Mouse (Mus musculus) CH12.LX (cell line): ENCODE data around the gene Mrpl58. TPM values are rescaled to one million over a fixed set of nuclear protein-coding genes. Genes with fewer than 3 reads are reported as not detected.

Experiments used
- DNase-seq: peaks from one replicate; pipeline ENCODE4 v3.0.0-alpha.2; 2013; ENCODE audit errors: extremely low read depth
- H3K27ac ChIP-seq: 2 replicates; pipeline ENCODE4 v1.5.1; 2012; ENCODE audit warnings: low read depth, mild to moderate bottlenecking, control low read depth, moderate library complexity; ENCODE audit not compliant: insufficient read depth
- H3K27me3 ChIP-seq: replicated peaks from 2 replicates; pipeline ENCODE3; 2012; ENCODE audit warnings: inconsistent platforms
- H3K36me3 ChIP-seq, 2 experiments: replicated peaks in 1 of 2; 2 replicates each; pipeline versions ENCODE3 to v1.6.1; 2012; ENCODE audit warnings: inconsistent platforms in 1 of 2, low read length in 1 of 2, mild to moderate bottlenecking in 1 of 2, mixed read lengths in 1 of 2, moderate library complexity in 1 of 2; ENCODE audit not compliant: control insufficient read depth in 1 of 2, insufficient read depth in 1 of 2
- H3K4me1 ChIP-seq, 2 experiments: 2 replicates each; pipeline ENCODE4 v1.6.1; 2012; ENCODE audit warnings: inconsistent platforms in 1 of 2, moderate library complexity in 1 of 2; ENCODE audit not compliant: insufficient read depth in 2 of 2, control insufficient read depth in 1 of 2
- H3K4me2 ChIP-seq: 2 replicates; pipeline ENCODE4 v1.6.1; 2012; ENCODE audit warnings: low read depth, mild to moderate bottlenecking, control low read depth; ENCODE audit not compliant: poor library complexity, insufficient read depth, severe bottlenecking
- H3K4me3 ChIP-seq, 3 experiments: fragments of 150-350 bp in 1 of 3; sonication (generic) in 1 of 3; replicated peaks in 1 of 3; 2 replicates each; pipeline versions ENCODE3 to v1.5.1; 2011 to 2012; ENCODE audit warnings: low read depth in 2 of 3, low read length in 2 of 3, mild to moderate bottlenecking in 2 of 3, moderate library complexity in 2 of 3, control low read depth in 1 of 3, improper control_type of control experiment in 1 of 3, inconsistent platforms in 1 of 3, mixed read lengths in 1 of 3; ENCODE audit not compliant: poor library complexity in 1 of 3
- H3K79me2 ChIP-seq: replicated peaks from 2 replicates; pipeline ENCODE4 v1.6.1; 2012; ENCODE audit warnings: mild to moderate bottlenecking, moderate library complexity; ENCODE audit not compliant: control insufficient read depth, poor library complexity, insufficient read depth, severe bottlenecking; ENCODE audit errors: extremely low read depth
- H3K9ac ChIP-seq: 2 replicates; pipeline ENCODE4 v1.6.1; 2012; ENCODE audit warnings: low read depth, mild to moderate bottlenecking, control low read depth, moderate library complexity; ENCODE audit not compliant: insufficient read depth
- H3K9me3 ChIP-seq: replicated peaks from 2 replicates; pipeline ENCODE3; 2012; ENCODE audit warnings: low read length, inconsistent platforms, mixed read lengths
- CTCF ChIP-seq, 2 experiments: IDR thresholded peaks in 1 of 2; conservative IDR thresholded peaks in 1 of 2; 2 replicates each; pipeline ENCODE4 v1.5.1; 2011 to 2012; ENCODE audit warnings: low read depth in 2 of 2, low read length in 2 of 2, improper control_type of control experiment in 1 of 2, inconsistent platforms in 1 of 2, mild to moderate bottlenecking in 1 of 2, moderate library complexity in 1 of 2
- ELF1 ChIP-seq: IDR thresholded peaks from 2 replicates; pipeline ENCODE4 v1.6.1; 2014; ENCODE audit warnings: low read depth, mild to moderate bottlenecking, inconsistent platforms, low read length, improper control_type of control experiment
- IRF4 ChIP-seq: IDR thresholded peaks from 2 replicates; pipeline ENCODE4 v1.6.1; 2014; ENCODE audit warnings: low read depth, mild to moderate bottlenecking, inconsistent platforms, low read length, improper control_type of control experiment
- MAZ ChIP-seq: IDR thresholded peaks from 2 replicates; pipeline ENCODE4 v1.6.1; 2012; ENCODE audit warnings: low read depth, mild to moderate bottlenecking, inconsistent platforms, low read length, improper control_type of control experiment, moderate library complexity
- MXI1 ChIP-seq: IDR thresholded peaks from 2 replicates; pipeline ENCODE4 v1.6.1; 2011; ENCODE audit warnings: mild to moderate bottlenecking, low read depth, low read length, improper control_type of control experiment
- NRF1 ChIP-seq: IDR thresholded peaks from 2 replicates; pipeline ENCODE4 v1.6.1; 2014; ENCODE audit warnings: low read depth, mild to moderate bottlenecking, inconsistent platforms, low read length, improper control_type of control experiment, moderate library complexity
- PAX5 ChIP-seq: IDR thresholded peaks from 2 replicates; pipeline ENCODE4 v1.6.1; 2012; ENCODE audit warnings: low read length, inconsistent platforms, mixed read lengths
- RAD21 ChIP-seq: IDR thresholded peaks from 2 replicates; pipeline ENCODE4 v1.6.1; 2011; ENCODE audit warnings: low read depth, mild to moderate bottlenecking, low read length, improper control_type of control experiment, moderate library complexity
- RCOR1 ChIP-seq: conservative IDR thresholded peaks from 2 replicates; pipeline ENCODE4 v1.6.1; 2012; ENCODE audit warnings: low read depth, mild to moderate bottlenecking, inconsistent platforms, low read length, improper control_type of control experiment
- SIN3A ChIP-seq: IDR thresholded peaks from 2 replicates; pipeline ENCODE4 v1.6.1; 2012; ENCODE audit warnings: low read length, improper control_type of control experiment, inconsistent platforms
- SMC3 ChIP-seq: IDR thresholded peaks from 2 replicates; pipeline ENCODE4 v1.6.1; 2011; ENCODE audit warnings: low read depth, low read length, improper control_type of control experiment
- TCF12 ChIP-seq: IDR thresholded peaks from 2 replicates; pipeline ENCODE4 v1.6.1; 2014; ENCODE audit warnings: low read depth, mild to moderate bottlenecking, inconsistent platforms, low read length, improper control_type of control experiment
- USF2 ChIP-seq: conservative IDR thresholded peaks from 2 replicates; pipeline ENCODE4 v1.6.1; 2011; ENCODE audit warnings: low read depth, low read length, improper control_type of control experiment
- ZC3H11A ChIP-seq: IDR thresholded peaks from 2 replicates; pipeline ENCODE4 v1.6.1; 2012; ENCODE audit warnings: low read depth, mild to moderate bottlenecking, inconsistent platforms, low read length, improper control_type of control experiment
- dilution Hi-C: fragments of 300-500 bp; cut with MboI; formaldehyde crosslinking; loops from 2 replicates; pipeline ENCODE4 v1.14.3; 2020; ENCODE audit warnings: low sequenced_read_pairs; ENCODE audit not compliant: extremely low pct_unique_long_range_greater_than_20kb, extremely low pct_ligation_motif_present
- in situ Hi-C: fragments of 300-500 bp; cut with MboI; formaldehyde crosslinking; loops from 3 replicates; pipeline ENCODE4 v1.14.3; 2019; ENCODE audit warnings: low sequenced_read_pairs, low pct_ligation_motif_present, low pct_unique_long_range_greater_than_20kb, mixed read lengths
- polyA plus RNA-seq: library from polyadenylated mRNA; unstranded; fragments of >175 nt; gene quantifications from 2 replicates; pipeline ENCODE4 v1.2.1, GENCODE M21; 2012; ENCODE audit warnings: low read depth; ENCODE audit not compliant: insufficient read length
- total RNA-seq, 2 experiments: library from RNA; depleted of rRNA; stranded (reverse); fragments of 300-350 nt in 1 of 2; fragments of >200 nt in 1 of 2; gene quantifications; 2 replicates each; pipeline ENCODE4 v1.2.3; 2012 to 2014

Mrpl58 gene
- total and polyA plus RNA-seq, 3 experiments: 113 to 161 (median 157) TPM

DNA sequence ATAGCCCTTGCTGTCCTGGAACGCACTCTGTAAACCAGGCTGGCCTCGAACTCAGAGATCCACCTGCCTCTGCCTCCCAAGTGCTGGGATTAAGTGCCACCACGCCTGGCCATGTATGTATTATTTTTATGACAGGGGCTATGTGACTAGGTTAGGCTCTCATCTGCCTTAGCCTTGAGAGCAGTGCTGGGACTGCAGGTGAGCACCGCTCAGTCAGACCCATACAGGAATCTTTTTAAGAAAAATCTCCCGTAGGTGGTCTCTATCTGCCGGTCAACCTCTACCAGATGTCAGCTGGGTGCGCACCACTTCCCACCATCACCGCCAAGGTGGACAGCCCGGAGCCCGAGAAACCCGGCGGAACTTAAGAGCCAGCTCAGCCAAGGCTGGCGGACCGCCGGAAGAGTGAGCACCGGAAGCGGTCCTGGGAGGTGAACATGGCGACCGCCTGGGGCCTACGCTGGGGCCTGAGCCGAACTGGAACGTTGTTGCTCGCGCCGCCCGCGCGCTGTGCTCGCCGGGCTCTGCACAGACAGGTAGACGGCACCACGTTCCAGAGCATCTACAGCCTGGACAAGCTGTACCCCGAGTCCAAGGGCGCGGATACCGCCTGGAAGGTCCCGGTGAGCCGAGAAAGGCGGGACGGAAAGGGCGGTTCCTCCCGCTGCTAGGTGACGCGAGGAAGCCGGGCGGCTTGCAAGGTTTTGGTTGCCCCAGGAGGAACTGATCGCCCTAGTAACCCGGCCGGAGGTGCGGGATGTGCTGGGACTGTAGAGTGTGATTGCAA lies at the start of gene Mrpl58 (continued):
- TF ChIP-seq USF2: no peak

DNA sequence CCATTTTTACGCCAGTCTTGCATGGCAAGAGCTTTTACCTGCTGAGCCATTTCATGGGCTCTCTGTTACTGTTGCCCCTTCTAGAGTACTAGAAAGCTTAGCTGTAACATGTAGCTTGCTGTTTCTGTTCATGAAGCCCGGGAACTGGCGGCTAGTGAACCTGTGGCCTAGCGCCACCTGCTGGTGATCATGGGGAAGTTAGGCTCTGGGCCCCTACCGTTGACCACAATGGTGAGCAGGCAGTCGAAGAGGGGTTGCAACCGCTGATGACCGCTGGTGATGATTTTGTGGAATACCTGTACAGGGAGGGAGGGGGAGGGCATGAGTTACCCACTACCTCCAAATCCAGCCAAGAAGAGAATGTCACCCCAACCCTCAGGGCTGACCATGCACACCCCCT lies 49.4 kb upstream of the Mrpl58 start:
- in situ Hi-C loops: loop anchor here (10.0 kb wide), 1 partner anchor 361 kb away; no protein-coding TSS in a partner anchor
- peak; percentile 85 for DNase-seq
- H3K4me2 ChIP-seq: no peak overlapping the region
- peaks cover 3% of the 10 kb centered on the region in 2 experiments; a peak in 2 of 4 replicates for H3K4me1 ChIP-seq
- H3K27me3 ChIP-seq: peaks cover 88% of the 10 kb centered on the region
- TF ChIP-seq CTCF (conservative IDR thresholded peaks at IDR 0.05 in 1 of 2, IDR thresholded peaks at IDR 0.05 in 1 of 2; ENCODE audit: low read depth in 2 of 2, low read length in 2 of 2) (peak; percentile 96 to 97), ELF1 (0 out of 2 replicates have a peak, but pooled peaks have one; percentile 13), RAD21 (peak; percentile 86), IRF4 (0 out of 2 replicates have a peak, but pooled peaks have one; percentile 18), ZC3H11A (peak; percentile 66), USF2 (no peak), TCF12 (peak; percentile 22; the same call in 1 of the 2 replicates), MAZ (peak; percentile 44; the same call in 1 of the 2 replicates), SMC3 (peak; percentile 98), SIN3A (no peak), NRF1 (no peak), PAX5 (no peak), RCOR1 (no peak)
- no peak overlapping the region for H3K4me3 ChIP-seq
- dilution Hi-C loops: no loop called here
- H3K9me3 ChIP-seq: peaks cover 15% of the 10 kb centered on the region
- H3K79me2 ChIP-seq: no peaks in the 10 kb centered on the region
- no peaks in the 10 kb centered on the region for H3K36me3 ChIP-seq
- no peak overlapping the region for H3K9ac ChIP-seq
- no peak overlapping the region for H3K27ac ChIP-seq

- Histone ChIP-seq H3K4me2 (no peak overlapping the region), H3K36me3 (no peaks in the 10 kb centered on the region), H3K79me2 (no peaks in the 10 kb centered on the region), H3K27ac (no peak overlapping the region), H3K9ac (no peak overlapping the region), H3K4me3 (no peak overlapping the region), H3K4me1 (peaks cover 3% of the 10 kb centered on the region in 2 experiments; a peak in 2 of 4 replicates), H3K27me3 (peaks cover 88% of the 10 kb centered on the region), H3K9me3 (peaks cover 10% of the 10 kb centered on the region)
- dilution Hi-C loops (no loop called here), in situ Hi-C loops (loop anchor here (5.0 to 10.0 kb wide), 4 partner anchors 36 to 356 kb away; partner anchors contain the start of gene Ush1g)
- TF ChIP-seq RAD21: peak; percentile 84
- peak; percentile 18 to 83; a peak in 2 of 4 replicates for TF ChIP-seq CTCF (conservative IDR thresholded peaks at IDR 0.05 in 1 of 2, IDR thresholded peaks at IDR 0.05 in 1 of 2; ENCODE audit: low read depth in 2 of 2, low read length in 2 of 2)
- no peak for TF ChIP-seq MXI1
- peak; percentile 73 for TF ChIP-seq SMC3
- no peak for TF ChIP-seq PAX5
- 0 out of 2 replicates have a peak, but pooled peaks have one; percentile 18 for TF ChIP-seq IRF4
- TF ChIP-seq ZC3H11A: peak; percentile 38; the same call in 1 of the 2 replicates
- DNase-seq: peak; percentile 68
These were observed 45.1 kb upstream of the Mrpl58 start for GRCm38 (mm10) chr11:115358468-115358867.
